Mouse (Mus musculus): ENCODE measurements around the gene Plch1. TPM values are rescaled to one million over a fixed set of nuclear protein-coding genes. Genes with fewer than 3 reads are reported as not detected.

The Plch1 gene
- total and polyA plus RNA-seq, 3 experiments: 0.07 to 0.14 TPM; not detected in 1

DNA sequence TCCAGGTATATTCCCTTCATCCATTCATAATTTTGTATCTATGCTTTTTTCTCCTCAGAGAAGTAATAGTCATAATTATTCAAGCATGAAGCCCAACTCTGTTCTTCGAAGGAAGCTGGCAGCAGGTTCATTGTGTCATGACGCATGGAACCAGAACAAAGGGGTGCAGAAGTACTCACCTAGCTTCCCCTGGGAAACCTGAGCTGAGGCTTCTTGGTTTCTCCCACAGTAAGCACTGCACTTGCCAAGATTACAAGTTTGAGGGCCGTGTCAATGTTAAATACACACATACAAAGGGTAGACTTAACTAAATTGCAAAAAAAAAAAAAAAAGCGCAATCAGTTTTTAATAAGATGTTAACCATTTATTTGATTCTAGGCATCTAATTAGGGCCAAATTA lies 3.0 kb downstream of the Plch1 start:
- Histone ChIP-seq H3K27me3 (ENCODE audit: control insufficient read depth, insufficient read depth, low read length) (no peaks in the 10 kb centered on the region), H3K9ac (ENCODE audit: low read depth, low read length) (no peak overlapping the region), H3K27ac (no peak overlapping the region), H3K4me1 (ENCODE audit: control insufficient read depth, insufficient read depth, low read length) (no peaks in the 10 kb centered on the region), H3K36me3 (ENCODE audit: control insufficient read depth, insufficient read depth, low read length) (no peaks in the 10 kb centered on the region), H3K79me2 (replicated peaks; ENCODE audit: control insufficient read depth, insufficient read depth, low read length) (no peaks in the 10 kb centered on the region), H3K4me3 (no peak overlapping the region)
- no peak for DNase-seq
- 92% methylated on average over 4 of the region's 4 CpGs for WGBS
- no peak for TF ChIP-seq EP300 (IDR thresholded peaks at IDR 0.05; ENCODE audit: insufficient read depth, low read depth, low read length)
- TF ChIP-seq CTCF (IDR thresholded peaks at IDR 0.05): no peak
- no peak for TF ChIP-seq POLR2A (IDR thresholded peaks at IDR 0.05; ENCODE audit: insufficient read depth, low read depth, low read length)
- intact Hi-C loops (cut with DNase I): no loop called here

DNA sequence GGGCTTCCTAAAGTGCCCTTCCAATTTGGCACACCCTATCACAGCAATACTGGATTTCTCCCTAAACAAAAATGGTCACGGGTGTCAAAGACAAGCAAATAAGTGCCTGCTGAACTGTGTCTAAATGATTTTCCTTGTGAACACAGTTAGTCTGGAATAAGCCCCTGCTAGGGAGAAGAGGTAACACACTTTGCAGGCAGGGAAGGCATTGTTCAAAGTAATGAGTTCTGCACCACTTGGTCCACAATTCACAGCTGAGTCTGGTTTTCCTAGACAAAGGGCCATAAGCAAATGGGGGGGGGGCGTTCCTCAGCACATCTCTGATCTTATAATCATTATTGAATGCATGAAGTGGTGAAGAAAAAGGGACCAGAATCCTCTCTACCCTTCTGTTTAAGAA lies 3.5 kb downstream of the Plch1 start:
- Histone ChIP-seq H3K27me3 (ENCODE audit: control insufficient read depth, insufficient read depth, low read length) (no peaks in the 10 kb centered on the region), H3K27ac (no peak overlapping the region), H3K36me3 (ENCODE audit: control insufficient read depth, insufficient read depth, low read length) (no peaks in the 10 kb centered on the region), H3K4me3 (no peak overlapping the region), H3K79me2 (replicated peaks; ENCODE audit: control insufficient read depth, insufficient read depth, low read length) (no peaks in the 10 kb centered on the region), H3K4me1 (ENCODE audit: control insufficient read depth, insufficient read depth, low read length) (no peaks in the 10 kb centered on the region), H3K9ac (ENCODE audit: low read depth, low read length) (no peak overlapping the region)
- WGBS: 67% methylated on average over 2 of the region's 2 CpGs
- TF ChIP-seq EP300 (IDR thresholded peaks at IDR 0.05; ENCODE audit: insufficient read depth, low read depth, low read length): no peak
- no peak for TF ChIP-seq POLR2A (IDR thresholded peaks at IDR 0.05; ENCODE audit: insufficient read depth, low read depth, low read length)
- no peak for DNase-seq
- intact Hi-C loops (cut with DNase I): no loop called here

DNA sequence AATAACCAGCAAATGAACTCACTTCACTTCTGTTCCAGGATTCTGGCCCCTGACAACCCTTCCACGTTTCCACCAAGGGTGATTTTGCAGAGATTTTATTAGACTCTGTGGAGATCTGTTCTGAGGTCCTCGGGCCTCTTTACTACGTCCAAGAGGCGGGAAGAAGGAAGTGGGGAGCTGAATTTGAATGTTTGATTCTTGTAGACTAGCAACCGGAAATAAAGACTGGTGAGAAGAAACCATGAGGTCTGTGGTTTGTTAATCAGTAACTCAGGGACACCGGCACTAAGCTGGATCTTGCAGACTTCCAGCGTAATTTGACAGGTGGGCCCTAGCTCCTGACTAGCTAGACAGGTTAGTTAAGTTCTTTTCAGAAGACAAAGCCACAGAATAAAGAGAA lies 5.6 kb downstream of the Plch1 start:
- H3K27me3 ChIP-seq (ENCODE audit: control insufficient read depth, insufficient read depth, low read length): no peaks in the 10 kb centered on the region
- DNase-seq: no peak
- no peaks in the 10 kb centered on the region for H3K79me2 ChIP-seq (replicated peaks; ENCODE audit: control insufficient read depth, insufficient read depth, low read length)
- H3K36me3 ChIP-seq (ENCODE audit: control insufficient read depth, insufficient read depth, low read length): no peaks in the 10 kb centered on the region
- H3K4me3 ChIP-seq: no peak overlapping the region
- H3K27ac ChIP-seq: no peak overlapping the region
- no peaks in the 10 kb centered on the region for H3K4me1 ChIP-seq (ENCODE audit: control insufficient read depth, insufficient read depth, low read length)
- no peak for TF ChIP-seq CTCF (IDR thresholded peaks at IDR 0.05)
- no peak for TF ChIP-seq POLR2A (IDR thresholded peaks at IDR 0.05; ENCODE audit: insufficient read depth, low read depth, low read length)
- TF ChIP-seq EP300 (IDR thresholded peaks at IDR 0.05; ENCODE audit: insufficient read depth, low read depth, low read length): no peak
- WGBS: 64% methylated on average over 7 of the region's 7 CpGs
- H3K9ac ChIP-seq (ENCODE audit: low read depth, low read length): no peak overlapping the region
- intact Hi-C loops (cut with DNase I): no loop called here

DNA sequence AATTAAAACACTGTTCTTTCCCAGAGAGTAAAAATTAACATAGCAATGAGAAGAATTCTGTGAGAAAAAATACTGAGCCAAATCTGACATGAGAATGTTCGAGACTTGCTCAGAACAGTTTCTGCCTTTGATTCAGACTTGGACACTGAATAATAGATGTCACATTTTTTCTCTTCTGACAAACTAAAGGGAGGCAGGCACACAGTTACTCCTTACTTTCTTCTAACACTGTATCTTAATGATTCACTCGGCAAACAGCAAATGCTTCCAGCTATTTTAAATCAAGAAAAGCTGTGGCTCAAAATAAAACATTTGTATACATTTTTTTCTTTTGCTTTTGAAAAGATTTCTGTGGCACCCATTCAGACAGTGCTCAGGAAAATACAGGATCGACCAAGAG lies 7.1 kb downstream of the Plch1 start:
- no peaks in the 10 kb centered on the region for H3K4me1 ChIP-seq (ENCODE audit: control insufficient read depth, insufficient read depth, low read length)
- H3K27me3 ChIP-seq (ENCODE audit: control insufficient read depth, insufficient read depth, low read length): no peaks in the 10 kb centered on the region
- WGBS: 51% methylated on average over 3 of the region's 3 CpGs
- H3K9ac ChIP-seq (ENCODE audit: low read depth, low read length): no peak overlapping the region
- H3K79me2 ChIP-seq (replicated peaks; ENCODE audit: control insufficient read depth, insufficient read depth, low read length): no peaks in the 10 kb centered on the region
- no peak for DNase-seq
- intact Hi-C loops (cut with DNase I): no loop called here
- TF ChIP-seq POLR2A (IDR thresholded peaks at IDR 0.05; ENCODE audit: insufficient read depth, low read depth, low read length) (no peak), EP300 (IDR thresholded peaks at IDR 0.05; ENCODE audit: insufficient read depth, low read depth, low read length) (no peak), CTCF (IDR thresholded peaks at IDR 0.05) (no peak)
- H3K27ac ChIP-seq: no peak overlapping the region
- no peak overlapping the region for H3K4me3 ChIP-seq
- no peaks in the 10 kb centered on the region for H3K36me3 ChIP-seq (ENCODE audit: control insufficient read depth, insufficient read depth, low read length)

DNA sequence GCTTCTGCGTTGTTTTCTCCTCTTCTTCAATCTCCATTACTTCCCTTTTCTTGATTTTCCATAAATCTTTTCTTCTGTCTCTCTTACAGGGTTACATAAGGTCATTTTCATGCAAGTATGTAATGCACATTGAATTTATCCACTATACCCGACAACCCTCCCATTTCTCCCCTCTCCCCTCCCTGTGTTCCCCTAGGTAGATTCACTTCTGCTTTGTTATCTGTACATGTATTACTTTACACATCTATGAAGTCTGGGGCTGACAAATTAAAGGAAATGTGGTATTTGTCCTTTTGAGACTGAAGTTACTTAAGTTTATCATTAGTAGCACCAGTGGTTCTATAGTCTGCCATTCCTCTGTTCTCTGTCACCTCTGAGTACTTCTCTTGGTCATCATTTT lies 18.2 kb downstream of the Plch1 start:
- no peak for DNase-seq
- TF ChIP-seq CTCF (IDR thresholded peaks at IDR 0.05) (no peak), EP300 (IDR thresholded peaks at IDR 0.05; ENCODE audit: insufficient read depth, low read depth, low read length) (no peak), POLR2A (IDR thresholded peaks at IDR 0.05; ENCODE audit: insufficient read depth, low read depth, low read length) (no peak)
- Histone ChIP-seq H3K4me3 (no peak overlapping the region), H3K36me3 (ENCODE audit: control insufficient read depth, insufficient read depth, low read length) (no peaks in the 10 kb centered on the region), H3K27ac (no peak overlapping the region), H3K9ac (ENCODE audit: low read depth, low read length) (no peak overlapping the region), H3K79me2 (replicated peaks; ENCODE audit: control insufficient read depth, insufficient read depth, low read length) (no peaks in the 10 kb centered on the region), H3K4me1 (ENCODE audit: control insufficient read depth, insufficient read depth, low read length) (no peaks in the 10 kb centered on the region), H3K27me3 (ENCODE audit: control insufficient read depth, insufficient read depth, low read length) (no peaks in the 10 kb centered on the region)
- 83% methylated on average over 2 of the region's 2 CpGs for WGBS
- intact Hi-C loops (cut with DNase I): no loop called here

DNA sequence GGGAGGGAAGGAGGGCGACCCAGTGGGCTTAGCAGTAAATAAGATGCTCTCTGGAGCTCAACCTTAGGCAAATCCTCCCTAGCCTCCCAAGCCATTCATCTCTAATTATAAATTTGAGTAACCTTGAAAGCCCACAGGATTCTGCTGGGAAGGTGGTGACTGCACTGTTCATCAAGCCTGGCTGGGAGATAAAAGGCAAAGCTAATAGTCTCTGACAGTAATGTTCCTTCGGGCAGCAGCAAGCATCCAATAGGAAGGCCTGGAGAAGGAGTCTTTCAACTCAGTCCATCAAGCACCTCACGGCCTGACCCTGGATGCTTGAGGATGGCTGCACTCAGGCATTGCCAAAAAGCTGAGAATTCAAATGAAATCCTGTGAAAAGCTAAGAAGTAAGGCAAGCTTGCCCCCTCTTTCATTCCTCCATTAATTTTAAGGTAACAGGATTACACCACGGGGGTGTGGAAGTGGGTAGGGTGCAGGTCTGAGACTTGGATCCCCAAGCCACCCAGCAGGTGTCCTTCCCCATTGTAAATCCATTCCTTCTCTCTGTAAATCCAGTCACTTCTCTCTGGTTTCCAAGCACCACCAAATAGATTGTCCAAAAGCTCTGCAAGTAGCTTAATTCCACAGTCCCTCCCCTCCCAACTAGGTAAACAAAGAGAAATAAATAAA lies 20.1 kb downstream of the Plch1 start:
- Histone ChIP-seq H3K4me1 (ENCODE audit: control insufficient read depth, insufficient read depth, low read length) (no peaks in the 10 kb centered on the region), H3K79me2 (replicated peaks; ENCODE audit: control insufficient read depth, insufficient read depth, low read length) (no peaks in the 10 kb centered on the region), H3K27ac (no peak overlapping the region), H3K4me3 (no peak overlapping the region), H3K27me3 (ENCODE audit: control insufficient read depth, insufficient read depth, low read length) (no peaks in the 10 kb centered on the region), H3K9ac (ENCODE audit: low read depth, low read length) (no peak overlapping the region), H3K36me3 (ENCODE audit: control insufficient read depth, insufficient read depth, low read length) (no peaks in the 10 kb centered on the region)
- DNase-seq: no peak
- intact Hi-C loops (cut with DNase I): no loop called here
- TF ChIP-seq EP300 (IDR thresholded peaks at IDR 0.05; ENCODE audit: insufficient read depth, low read depth, low read length) (no peak), POLR2A (IDR thresholded peaks at IDR 0.05; ENCODE audit: insufficient read depth, low read depth, low read length) (no peak), CTCF (IDR thresholded peaks at IDR 0.05) (no peak)
- WGBS: 51% methylated on average over 4 of the region's 4 CpGs

All from heart, adult 2 months (tissue).